ENCODE assay signal across 10 mouse cellular contexts in the genomic region with DNA sequence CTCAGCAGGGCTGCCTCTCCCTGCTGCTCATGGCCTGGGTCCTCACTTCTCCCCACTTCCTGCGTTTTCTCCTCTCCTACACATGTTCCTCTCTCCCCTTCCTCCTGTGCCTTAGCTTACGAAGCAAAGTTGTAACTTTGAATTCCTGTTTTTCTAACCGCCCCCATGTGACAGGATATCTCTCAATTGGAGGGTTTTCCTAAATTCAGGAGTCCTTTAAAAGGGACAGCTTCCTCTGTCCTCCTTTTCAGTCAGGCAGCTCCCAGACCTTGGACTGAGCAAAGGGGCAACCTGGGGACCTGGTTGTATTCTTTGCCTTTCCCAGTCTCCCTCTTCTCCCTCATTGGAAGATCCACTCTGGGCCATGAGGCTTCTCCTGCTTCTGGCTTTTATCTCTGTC. TPM values are rescaled to one million over a fixed set of nuclear protein-coding genes. Genes with fewer than 3 reads are reported as not detected.
DNase-seq lines count a peak whose midpoint lies in the region; ATAC-seq and TF ChIP-seq lines count a peak whose summit lies in the region.
"Had no signal": no experiment of that assay in that cellular context is flagged by ENCODE, and none has a peak within 500 bp of the region (broad histone marks: within the 10 kb centered on the region; RNA-seq: fewer than 3 reads in every experiment).

Gene Mrc1, plus strand, starts transcription at position 244 of the 400 bp plus-strand sequence.

- H3K4me1 ChIP-seq in stomach, embryonic 14.5 days (ENCODE audit: control insufficient read depth, insufficient read depth, low read length), result no peaks in the 10 kb centered on the region
- no peaks in the 10 kb centered on the region for H3K4me1 ChIP-seq in stomach, postnatal 0 days (replicated peaks; ENCODE audit: control insufficient read depth, insufficient read depth)
- peaks cover 4% of the 10 kb centered on the region; the same call in 1 of the 2 replicates for H3K4me1 ChIP-seq in heart, postnatal 0 days (ENCODE audit: control insufficient read depth, insufficient read depth)
- 0 out of 2 replicates have a peak, but pooled peaks cover 4% of the 10 kb centered on the region for H3K4me1 ChIP-seq in small intestine, adult 2 months (ENCODE audit: control insufficient read depth, insufficient read depth, insufficient read length, low read length)
- H3K4me1 ChIP-seq: embryonic facial prominence, embryonic 12.5 days had no signal

- no peak for TF ChIP-seq EP300 in stomach, postnatal 0 days (optimal IDR thresholded peaks at IDR 0.05)
- no peak for TF ChIP-seq EP300 in heart, postnatal 0 days (IDR thresholded peaks at IDR 0.05; ENCODE audit: low read depth)

- 54% methylated on average over 3 of the region's 3 CpGs for WGBS in stomach, embryonic 14.5 days
- 56% methylated on average over 3 of the region's 3 CpGs for WGBS in stomach, postnatal 0 days
- 52% methylated on average over 3 of the region's 3 CpGs for WGBS in heart, postnatal 0 days
- 70% methylated on average over 3 of the region's 3 CpGs for WGBS in small intestine, adult 2 months

- no peak for DNase-seq in stomach, postnatal 0 days (ENCODE audit: low spot score)
- no peak for DNase-seq in heart, postnatal 0 days (ENCODE audit: low spot score)
- no peak for DNase-seq in retina, postnatal 1 day
- DNase-seq in cerebellum, adult 8-10 months, result no peak
- DNase-seq: kidney, adult 11 months; thymus, postnatal 25 days had no signal

- no peak within 1 kb of the TSS for H3K9ac ChIP-seq in stomach, embryonic 14.5 days (replicated peaks; ENCODE audit: low read depth, low read length)
- no peak within 1 kb of the TSS for H3K9ac ChIP-seq in stomach, postnatal 0 days (ENCODE audit: low read length)
- H3K9ac ChIP-seq in heart, postnatal 0 days (replicated peaks; ENCODE audit: low read depth, low read length), result no peak within 1 kb of the TSS
- H3K9ac ChIP-seq: embryonic facial prominence, embryonic 12.5 days had no signal

- TF ChIP-seq CTCF in stomach, postnatal 0 days (IDR thresholded peaks at IDR 0.05; ENCODE audit: low read depth), result no peak
- TF ChIP-seq CTCF in heart, postnatal 0 days (IDR thresholded peaks at IDR 0.05; ENCODE audit: low read depth), result no peak
- TF ChIP-seq CTCF in small intestine, adult 2 months (IDR thresholded peaks at IDR 0.05; ENCODE audit: extremely low read depth, insufficient read length, insufficient replicate concordance, low read depth, low read length), result no peak

- no peak within 1 kb of the TSS for H3K4me3 ChIP-seq in stomach, embryonic 14.5 days (ENCODE audit: low read depth, low read length)
- H3K4me3 ChIP-seq in stomach, postnatal 0 days (ENCODE audit: low read depth, low read length), result no peak within 1 kb of the TSS
- H3K4me3 ChIP-seq in heart, postnatal 0 days (ENCODE audit: low read depth, low read length), result 0 out of 2 replicates have a peak within 1 kb of the TSS, but pooled peaks have one; percentile 1
- H3K4me3 ChIP-seq in small intestine, adult 2 months (ENCODE audit: low read depth, low read length), result peak within 1 kb of the TSS; percentile 12; the same call in 1 of the 2 replicates
- H3K4me3 ChIP-seq: embryonic facial prominence, embryonic 12.5 days had no signal

- no peaks in the 10 kb centered on the region for H3K27me3 ChIP-seq in stomach, embryonic 14.5 days (ENCODE audit: control insufficient read depth, insufficient read depth, low read length)
- no peaks in the 10 kb centered on the region for H3K27me3 ChIP-seq in stomach, postnatal 0 days (ENCODE audit: control insufficient read depth, insufficient read depth, low read length)
- H3K27me3 ChIP-seq in heart, postnatal 0 days (ENCODE audit: control insufficient read depth, insufficient read depth, low read length), result no peaks in the 10 kb centered on the region
- no peaks in the 10 kb centered on the region for H3K27me3 ChIP-seq in small intestine, adult 2 months (ENCODE audit: control insufficient read depth, insufficient read depth, low read length)
- H3K27me3 ChIP-seq: embryonic facial prominence, embryonic 12.5 days had no signal

- no peak for TF ChIP-seq POLR2A in small intestine, adult 2 months (IDR thresholded peaks at IDR 0.05; ENCODE audit: low read depth, low read length)

- no peaks in the 10 kb centered on the region for H3K36me3 ChIP-seq in stomach, embryonic 14.5 days (ENCODE audit: control insufficient read depth, insufficient read depth, low read length)
- no peaks in the 10 kb centered on the region for H3K36me3 ChIP-seq in stomach, postnatal 0 days (ENCODE audit: control insufficient read depth, insufficient read depth, low read length)
- no peaks in the 10 kb centered on the region for H3K36me3 ChIP-seq in heart, postnatal 0 days (replicated peaks; ENCODE audit: control insufficient read depth, insufficient read depth, low read length)
- H3K36me3 ChIP-seq in small intestine, adult 2 months (ENCODE audit: control insufficient read depth, insufficient read depth, low read length), result no peaks in the 10 kb centered on the region
- H3K36me3 ChIP-seq: embryonic facial prominence, embryonic 12.5 days had no signal

- H3K27ac ChIP-seq in stomach, embryonic 14.5 days (ENCODE audit: low read length), result no peak within 1 kb of the TSS
- H3K27ac ChIP-seq in stomach, postnatal 0 days (replicated peaks), result no peak within 1 kb of the TSS
- H3K27ac ChIP-seq in heart, postnatal 0 days (ENCODE audit: low read depth), result no peak within 1 kb of the TSS
- no peak within 1 kb of the TSS for H3K27ac ChIP-seq in small intestine, adult 2 months (ENCODE audit: insufficient read depth, low read depth, low read length)
- H3K27ac ChIP-seq: embryonic facial prominence, embryonic 12.5 days had no signal

- no peaks in the 10 kb centered on the region for H3K9me3 ChIP-seq in stomach, embryonic 14.5 days (ENCODE audit: control insufficient read depth, low read depth, low read length)
- no peaks in the 10 kb centered on the region for H3K9me3 ChIP-seq in stomach, postnatal 0 days (ENCODE audit: control insufficient read depth, low read length)
- no peaks in the 10 kb centered on the region for H3K9me3 ChIP-seq in heart, postnatal 0 days (replicated peaks; ENCODE audit: control insufficient read depth, low read length)
- H3K9me3 ChIP-seq: embryonic facial prominence, embryonic 12.5 days had no signal

- no peak within 1 kb of the TSS for H3K4me2 ChIP-seq in stomach, embryonic 14.5 days (replicated peaks; ENCODE audit: low read depth, low read length)
- no peak within 1 kb of the TSS for H3K4me2 ChIP-seq in stomach, postnatal 0 days (replicated peaks; ENCODE audit: low read depth)
- peak within 1 kb of the TSS; percentile 3; the same call in 1 of the 2 replicates for H3K4me2 ChIP-seq in heart, postnatal 0 days (ENCODE audit: low read depth, low read length)
- H3K4me2 ChIP-seq: embryonic facial prominence, embryonic 12.5 days had no signal

- ATAC-seq in stomach, embryonic 14.5 days (ENCODE audit: insufficient number of reproducible peaks, insufficient read depth, low FRiP score, low read depth), result no peak
- no peak for ATAC-seq in stomach, postnatal 0 days (ENCODE audit: low FRiP score, low TSS enrichment)
- ATAC-seq in common myeloid progenitor, adult 5-6 weeks (replicated peaks; ENCODE audit: low read depth, poor library complexity, severe bottlenecking), result 0 out of 2 replicates have a peak, but pooled peaks have one; percentile 10
- no peak for ATAC-seq in heart, postnatal 0 days (ENCODE audit: insufficient read depth, low read depth)

RNA-seq across cellular contexts. Expression of gene Mrc1, which starts in this region (rescaled TPM):
- polyA plus RNA-seq in stomach, embryonic 14.5 days (2014; fragmentation: Nextera tagmentation; extraction: Ambion mirVana), result 11.0 and 13.8 TPM in 2 replicates
- polyA plus RNA-seq in stomach, postnatal 0 days (2015; fragmentation: Nextera tagmentation; extraction: Ambion mirVana), result 9.9 TPM in 2 replicates
- total RNA-seq in common myeloid progenitor, adult 5-6 weeks (2017), result 1.6 TPM in 1 of 2 replicates, not detected in the other
- 9.9 and 10.7 TPM in 2 replicates for total RNA-seq in heart, postnatal 0 days (2014; rRNA removed; ENCODE audit: low replicate concordance)
- polyA plus RNA-seq in heart, postnatal 0 days (2015; fragmentation: Nextera tagmentation; extraction: Ambion mirVana), result 2.6 and 3.2 TPM in 2 replicates
- polyA plus RNA-seq in small intestine, adult 2 months (2012; rRNA removed), result 0.34 and 0.37 TPM in 2 replicates

Comparison
In these comparisons a context has a peak if more than half of its experiments do, and no peak if none do; other contexts are left out.
1. H3K4me3 ChIP-seq: peak in heart, postnatal 0 days (single experiment) and small intestine, adult 2 months (single experiment); none in stomach, embryonic 14.5 days (single experiment) and stomach, postnatal 0 days (single experiment).